Mouse (Mus musculus) MEL-GATA-1-ER (cell line): Measurements from ENCODE around the gene Wars.

ENCODE experiments used
- DNase-seq: peaks from one replicate; pipeline ENCODE4 v3.0.0-alpha.2; 2012; ENCODE audit warnings: low read depth; ENCODE audit errors: extremely low read depth

Gene Wars

GRCm38 (mm10) chr12:108909846-108910433 lies 16.0 kb upstream of the Wars start:
- no peak for DNase-seq

GRCm38 (mm10) chr12:108906398-108906797 lies 12.4 kb upstream of the Wars start:
- DNase-seq = no peak

- DNase-seq = no peak
Observed at GRCm38 (mm10) chr12:108905620-108906302, 11.8 kb upstream of the Wars start.

- no peak for DNase-seq
Observed at GRCm38 (mm10) chr12:108904276-108904653, 10.3 kb upstream of the Wars start.

- peak; percentile 26 for DNase-seq
Observed at GRCm38 (mm10) chr12:108903600-108904275, 9.8 kb upstream of the Wars start.

DNA sequence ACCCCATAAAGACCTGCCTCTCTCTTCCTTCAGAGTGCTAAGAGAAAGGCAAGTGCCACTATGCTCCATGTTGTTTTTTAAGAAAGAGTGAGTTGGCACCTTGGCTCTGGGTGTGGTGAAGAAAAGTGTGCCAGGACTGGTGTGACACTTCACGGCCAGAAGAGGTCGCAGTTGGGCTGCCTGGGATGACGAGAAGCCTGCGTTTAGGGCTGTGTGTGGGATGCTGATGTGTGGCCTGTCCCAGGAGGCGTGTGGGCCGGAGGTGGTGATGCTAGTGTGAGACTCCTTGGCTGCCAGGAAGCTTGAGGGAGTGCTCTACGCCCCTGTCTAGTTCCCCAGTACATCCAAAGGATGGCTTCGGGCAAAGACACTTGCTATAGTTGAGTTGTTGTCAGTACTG lies 9.0 kb upstream of the Wars start:
- DNase-seq = peak; percentile 35

DNA sequence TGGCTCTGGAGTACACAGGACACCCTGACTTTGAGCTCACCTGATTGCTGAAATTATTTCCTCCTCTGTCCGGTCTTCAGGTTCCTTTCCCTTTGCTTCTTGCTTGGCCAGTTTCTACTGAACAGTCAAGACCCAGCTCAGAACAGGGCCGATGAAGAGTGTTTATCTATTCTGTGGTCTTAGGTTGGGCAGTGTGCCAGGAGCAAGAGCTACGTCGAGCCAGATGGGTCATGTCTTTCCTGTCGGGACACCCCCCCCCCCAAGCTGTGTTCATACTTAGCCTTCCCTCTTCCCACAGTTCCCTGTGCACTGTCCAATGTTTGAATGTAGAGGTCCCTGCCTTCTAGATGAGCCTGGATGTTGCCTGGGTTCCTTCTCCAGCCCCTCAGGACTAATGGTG lies 7.4 kb upstream of the Wars start:
- peak; percentile 40 for DNase-seq

GRCm38 (mm10) chr12:108896006-108896405 lies 2.0 kb upstream of the Wars start:
- peak; percentile 27 for DNase-seq

GRCm38 (mm10) chr12:108894432-108894816 lies 450 bp upstream of the Wars start:
- no peak for DNase-seq

DNA sequence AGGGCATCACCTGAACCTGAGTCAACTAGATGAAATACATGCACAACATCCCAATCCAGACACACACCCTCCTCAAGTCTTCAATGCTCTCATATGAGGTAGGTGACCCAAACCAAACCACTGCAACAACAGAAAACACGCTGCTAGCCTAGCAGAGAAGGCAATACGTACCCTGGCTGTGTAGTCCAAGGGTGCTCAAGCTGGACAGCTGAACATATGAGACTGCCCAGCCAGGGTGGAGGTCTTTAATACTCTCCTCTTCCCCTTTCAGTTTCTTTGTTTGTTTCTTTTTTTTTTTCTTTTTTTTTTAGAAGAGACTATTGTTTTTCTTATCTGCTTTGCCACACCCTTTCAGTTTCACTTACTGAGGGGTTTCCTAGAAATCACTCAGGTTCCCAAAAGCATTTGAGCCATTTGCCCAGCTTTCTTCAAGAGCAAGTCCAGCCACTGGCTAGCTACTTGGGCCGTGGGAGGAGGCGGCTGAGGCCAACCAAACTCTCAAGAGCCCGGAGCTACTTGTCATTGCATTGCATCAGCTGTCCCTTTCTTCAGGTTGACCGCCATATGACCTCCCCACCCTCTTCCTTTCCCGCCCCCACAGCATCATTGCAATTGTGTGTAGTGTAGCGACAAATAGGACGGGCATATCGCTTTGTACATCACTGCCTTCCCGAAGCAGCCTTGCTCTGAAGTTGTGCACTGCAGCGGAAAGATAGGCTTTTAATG lies 822 bp downstream of the Wars start, which contains the start of gene Wdr25:
Wdr25 (plus strand) TSS at position 643 of the 726 bp plus-strand sequence.
- DNase-seq = peak; percentile 25

DNA sequence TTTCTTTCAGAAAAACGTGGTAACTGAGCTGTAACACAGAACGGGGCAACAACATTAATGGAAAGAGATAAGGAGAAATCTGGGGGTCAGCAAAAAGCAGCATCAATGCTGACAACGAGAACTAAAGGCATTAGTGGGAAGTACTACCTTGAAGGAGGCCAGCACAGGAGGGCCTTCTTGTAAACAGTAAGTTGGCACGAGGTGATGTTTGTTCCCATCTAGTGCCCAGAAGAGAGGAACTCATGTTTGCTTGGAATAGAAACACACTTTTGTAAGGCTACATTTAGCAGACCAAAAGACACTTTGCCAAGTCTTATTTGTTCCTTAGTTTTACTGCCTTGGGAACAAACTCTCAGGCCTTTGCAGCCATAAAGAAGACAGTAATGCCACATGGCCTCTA lies 5.3 kb downstream of the Wars start:
- no peak for DNase-seq

- DNase-seq = no peak
Observed at GRCm38 (mm10) chr12:108887077-108887476, 6.9 kb downstream of the Wars start.

DNA sequence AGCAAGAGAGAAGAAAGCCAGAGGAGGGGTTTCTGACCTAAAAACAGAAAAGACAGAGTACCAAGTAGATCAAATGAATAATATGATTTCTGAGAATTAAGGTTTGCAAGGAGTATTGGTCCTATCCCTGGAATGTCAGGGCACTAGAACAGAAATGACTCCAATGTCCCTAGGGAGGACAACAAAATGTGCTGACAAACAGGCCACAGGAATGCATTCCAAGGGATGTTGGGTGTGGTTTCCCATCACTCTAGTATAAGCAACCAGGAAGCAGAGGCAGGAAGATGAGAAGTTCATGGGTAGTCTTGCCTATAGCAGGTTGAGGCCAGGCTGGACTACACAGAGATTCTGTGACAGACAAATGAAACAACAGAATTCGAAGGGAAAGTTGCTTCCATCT lies 8.1 kb downstream of the Wars start:
- no peak for DNase-seq

DNA sequence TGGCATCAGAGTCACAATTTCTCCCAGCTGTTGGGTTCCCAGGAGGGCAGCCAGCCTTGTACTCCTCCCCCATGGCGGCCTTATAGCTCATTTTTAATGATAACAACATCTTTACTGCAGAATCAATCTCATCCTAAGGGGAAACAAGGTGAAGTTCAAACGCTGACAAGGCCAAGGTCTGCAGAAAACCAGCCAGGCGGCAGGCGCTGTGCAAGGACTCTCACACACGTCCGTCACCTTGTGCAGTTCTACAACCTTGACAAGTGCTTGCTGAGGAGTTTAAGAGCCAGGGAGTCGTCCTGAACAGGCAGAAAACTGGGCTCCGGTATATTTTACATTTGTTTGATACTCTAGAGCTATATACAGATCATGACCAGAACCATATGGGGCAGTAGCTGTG lies 11.2 kb downstream of the Wars start:
- DNase-seq = no peak

DNA sequence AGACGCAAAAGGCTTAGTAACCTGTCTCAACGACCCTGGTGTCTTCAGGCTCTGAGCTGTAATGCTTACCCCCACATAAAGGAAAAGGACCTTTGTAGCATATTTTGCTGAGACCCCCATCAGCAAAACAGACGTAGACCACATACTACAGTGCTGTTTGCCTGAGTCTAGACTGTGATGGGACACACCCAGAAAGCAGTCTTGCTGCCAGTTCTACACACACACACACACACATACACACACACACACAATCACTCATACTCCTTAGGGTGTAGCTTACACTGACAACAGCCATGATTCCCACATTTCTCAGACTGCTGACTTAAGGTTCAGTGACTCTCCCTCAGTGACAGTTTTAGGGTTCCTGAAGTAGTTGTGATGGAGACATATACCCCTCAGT lies 12.8 kb downstream of the Wars start:
- DNase-seq = no peak

DNA sequence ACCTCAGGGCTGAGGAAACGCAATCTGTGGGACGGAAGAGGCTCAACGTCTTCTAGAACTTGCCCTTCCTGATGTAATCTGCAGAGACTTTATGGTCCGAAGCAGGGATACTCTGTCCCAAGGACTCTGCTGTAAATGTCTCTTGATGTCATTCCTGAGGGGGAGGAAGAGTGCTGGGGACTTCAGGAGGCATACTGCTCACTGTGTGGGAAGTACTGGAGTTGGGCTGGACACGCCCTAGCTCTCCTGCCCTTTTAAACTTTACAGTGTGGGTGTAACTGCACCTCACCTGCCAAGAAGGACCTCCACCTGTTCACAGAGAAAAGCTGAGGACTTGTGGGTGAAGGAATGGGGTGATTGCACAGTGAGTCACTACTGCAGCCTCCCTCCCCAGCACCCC lies 13.4 kb downstream of the Wars start:
- no peak for DNase-seq

DNA sequence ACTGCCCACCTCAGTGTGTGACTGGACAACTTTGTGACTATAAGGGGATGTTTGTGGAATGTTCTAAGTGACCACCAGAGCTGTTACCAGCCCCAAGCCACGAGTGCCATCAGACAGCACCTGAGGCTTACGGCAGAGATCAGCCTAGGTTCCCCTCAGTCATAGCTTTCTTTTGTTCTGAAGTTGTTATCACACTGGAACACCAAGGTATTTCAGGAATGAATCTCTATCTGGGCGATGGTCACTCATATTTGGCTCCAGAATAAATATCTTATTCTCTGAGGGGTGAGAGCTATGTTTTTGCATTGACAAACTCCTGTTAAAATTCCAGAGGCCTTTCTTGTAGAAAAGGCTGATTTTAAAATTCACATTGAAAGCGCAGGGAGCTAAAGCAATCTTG lies 14.8 kb downstream of the Wars start:
- DNase-seq = no peak

DNA sequence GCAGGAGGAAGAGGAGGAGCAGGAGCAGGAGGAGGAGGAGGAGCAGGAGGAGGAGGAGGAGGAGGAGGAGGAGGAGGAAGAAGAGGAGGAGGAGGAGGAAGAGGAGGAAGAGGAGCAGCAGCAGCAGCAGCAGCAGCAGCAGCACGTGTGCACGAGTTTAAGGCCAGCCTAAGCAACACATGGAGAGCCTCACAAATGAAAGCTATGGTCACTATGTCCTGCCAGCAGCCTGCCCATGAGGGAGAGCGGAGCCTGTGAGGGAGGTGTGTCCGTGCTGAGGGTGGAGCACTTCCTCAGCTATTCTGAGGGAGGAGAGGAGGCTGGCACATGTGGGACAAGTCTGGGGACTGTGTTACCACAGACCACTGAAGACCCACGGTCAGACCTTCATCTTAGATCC lies 20.9 kb downstream of the Wars start:
- no peak for DNase-seq

GRCm38 (mm10) chr12:108869575-108869974 lies 24.4 kb downstream of the Wars start:
- no peak for DNase-seq

DNA sequence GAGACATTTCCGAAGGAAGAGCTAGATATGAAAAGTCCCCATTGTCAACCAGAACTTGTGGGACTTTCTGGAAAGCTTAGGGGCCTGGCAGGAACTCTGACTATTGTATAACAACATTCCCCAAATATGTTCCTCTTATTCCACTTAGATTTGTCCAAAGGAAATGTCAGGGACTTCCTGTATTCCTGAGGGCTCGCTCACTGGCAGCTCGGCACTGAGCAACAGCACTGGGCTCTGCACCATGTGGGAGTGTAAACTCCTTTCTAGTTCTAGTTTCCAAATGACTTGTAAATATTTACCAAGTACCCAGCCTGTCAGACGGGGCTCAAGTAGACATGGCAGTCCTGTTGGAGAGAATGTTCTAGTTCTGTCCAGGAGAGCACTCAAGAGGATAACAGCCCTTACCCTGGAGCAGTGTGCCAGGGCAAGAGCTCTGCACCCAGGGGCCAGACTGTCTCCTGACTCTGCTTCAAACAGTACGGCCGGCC lies 28.9 kb downstream of the Wars start:
- DNase-seq = no peak

DNA sequence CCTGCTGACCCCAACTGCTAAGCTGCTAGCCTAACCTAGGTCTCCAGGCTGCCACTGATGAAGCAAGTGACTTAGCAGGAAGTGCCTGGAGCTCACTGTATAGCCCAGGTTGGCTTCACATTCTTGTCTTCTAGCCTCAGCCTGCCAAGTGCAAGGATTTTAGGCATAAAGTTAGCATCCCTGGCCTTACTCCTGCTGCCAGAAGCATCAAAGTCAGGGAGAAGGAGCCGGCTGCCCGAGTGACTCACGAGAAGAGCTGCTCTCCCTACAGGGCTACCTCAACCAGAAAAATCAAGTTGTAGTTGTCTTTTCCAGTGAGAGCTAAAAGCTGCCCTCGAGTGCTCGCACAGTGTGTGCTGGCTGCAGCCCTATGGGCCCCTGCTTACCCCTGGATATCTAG lies 35.5 kb downstream of the Wars start:
- no peak for DNase-seq

DNA sequence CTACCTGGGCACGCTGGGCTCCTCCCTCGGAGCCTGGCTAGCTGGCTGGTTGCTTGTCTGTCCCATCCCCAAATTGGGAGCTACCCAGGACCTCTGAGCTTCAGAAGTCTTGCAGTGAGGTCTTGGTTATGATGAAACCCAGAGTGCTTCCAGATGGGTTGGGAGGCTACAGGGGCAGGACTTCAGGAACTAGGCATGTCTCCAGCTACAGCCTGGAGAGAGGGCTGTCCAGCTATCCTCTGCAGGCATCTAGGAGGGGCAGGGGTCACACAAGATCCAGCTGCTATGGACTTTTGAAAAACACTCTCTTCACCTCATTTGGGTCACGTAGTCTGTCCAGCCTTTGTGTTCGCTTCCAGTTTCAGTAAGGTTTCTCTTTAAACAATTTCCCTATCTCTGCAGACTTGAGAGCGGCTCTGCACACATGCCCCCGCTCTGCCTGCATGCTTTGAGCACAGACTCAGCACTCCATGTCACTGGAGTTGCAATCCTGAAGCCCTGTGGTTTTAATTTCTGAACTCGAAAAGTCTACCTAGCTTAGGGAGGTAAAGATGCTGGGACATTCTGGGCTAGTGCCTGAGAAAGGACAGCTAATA lies 36.3 kb downstream of the Wars start:
- DNase-seq = no peak
